8 mouse cellular contexts compared by ENCODE assay signal in genomic region chr5:125140832-125141524, GRCm38 (mm10). TPM values are rescaled to one million over a fixed set of nuclear protein-coding genes. Genes with fewer than 3 reads are reported as not detected.
DNase-seq lines count a peak whose midpoint lies in the region; ATAC-seq and TF ChIP-seq lines count a peak whose summit lies in the region.

No protein-coding gene starts in this region.

- H3K36me3 ChIP-seq in forebrain, embryonic 13.5 days (ENCODE audit: poor library complexity, severe bottlenecking), result no peaks in the 10 kb centered on the region
- no peaks in the 10 kb centered on the region for H3K36me3 ChIP-seq in heart, postnatal 0 days (replicated peaks; ENCODE audit: control insufficient read depth, insufficient read depth, low read length)
- no peaks in the 10 kb centered on the region for H3K36me3 ChIP-seq in liver, embryonic 14.5 days (replicated peaks; ENCODE audit: control insufficient read depth, insufficient read depth, low read depth)
- H3K36me3 ChIP-seq in stomach, postnatal 0 days (ENCODE audit: control insufficient read depth, insufficient read depth, low read length), result no peaks in the 10 kb centered on the region

- TF ChIP-seq CTCF in heart, postnatal 0 days (IDR thresholded peaks at IDR 0.05; ENCODE audit: low read depth), result no peak
- no peak for TF ChIP-seq CTCF in liver, embryonic 14.5 days (IDR thresholded peaks at IDR 0.05; ENCODE audit: low read depth)
- peak; percentile 18; the same call in 1 of the 2 replicates for TF ChIP-seq CTCF in stomach, postnatal 0 days (IDR thresholded peaks at IDR 0.05; ENCODE audit: low read depth)

- H3K4me1 ChIP-seq in forebrain, embryonic 13.5 days, result peaks cover 86% of the 10 kb centered on the region
- peaks cover 76% of the 10 kb centered on the region for H3K4me1 ChIP-seq in heart, postnatal 0 days (ENCODE audit: control insufficient read depth, insufficient read depth)
- H3K4me1 ChIP-seq in liver, embryonic 14.5 days (replicated peaks; ENCODE audit: control insufficient read depth in 2 of 2, insufficient read depth in 2 of 2, low read length in 1 of 2), result peaks cover 0 to 17% of the 10 kb centered on the region in 2 experiments; a peak in 2 of 4 replicates
- peaks cover 25% of the 10 kb centered on the region for H3K4me1 ChIP-seq in stomach, postnatal 0 days (replicated peaks; ENCODE audit: control insufficient read depth, insufficient read depth)

- DNase-seq in 416B (ENCODE audit: low read depth), result peak; percentile 95
- DNase-seq in c-Kit-positive CD71-negative TER-119-negative erythroid progenitor cells, embryonic 14.5 days (ENCODE audit: low read depth), result peak; percentile 42
- peak; percentile 98 for DNase-seq in heart, postnatal 0 days (ENCODE audit: low spot score)
- peak; percentile 100 for DNase-seq in kidney, postnatal 4 days
- DNase-seq in liver, embryonic 14.5 days (ENCODE audit: low read depth in 3 of 3, low spot score in 3 of 3), result peak in 1 of 3 experiments; percentile 30
- DNase-seq in neural tube, embryonic 10.5 days (ENCODE audit: extremely low spot score, low spot score), result peak; percentile 84
- peak; percentile 96 for DNase-seq in stomach, postnatal 0 days (ENCODE audit: low spot score)

- TF ChIP-seq EP300 in heart, postnatal 0 days (IDR thresholded peaks at IDR 0.05; ENCODE audit: low read depth), result no peak; the same call in 1 of the 2 replicates
- TF ChIP-seq EP300 in liver, embryonic 14.5 days (IDR thresholded peaks at IDR 0.05; ENCODE audit: low read depth), result no peak
- peak; percentile 95 for TF ChIP-seq EP300 in stomach, postnatal 0 days (optimal IDR thresholded peaks at IDR 0.05)

- no peaks in the 10 kb centered on the region for H3K27me3 ChIP-seq in forebrain, embryonic 13.5 days
- H3K27me3 ChIP-seq in heart, postnatal 0 days (ENCODE audit: control insufficient read depth, insufficient read depth, low read length), result no peaks in the 10 kb centered on the region
- no peaks in the 10 kb centered on the region for H3K27me3 ChIP-seq in liver, embryonic 14.5 days (ENCODE audit: control insufficient read depth, insufficient read depth, low read length)
- H3K27me3 ChIP-seq in stomach, postnatal 0 days (ENCODE audit: control insufficient read depth, insufficient read depth, low read length), result no peaks in the 10 kb centered on the region

- peak overlapping the region; percentile 30 for H3K4me3 ChIP-seq in forebrain, embryonic 13.5 days
- H3K4me3 ChIP-seq in heart, postnatal 0 days (ENCODE audit: low read depth, low read length), result peak overlapping the region; percentile 41
- no peak overlapping the region for H3K4me3 ChIP-seq in liver, embryonic 14.5 days (ENCODE audit: insufficient read depth in 1 of 2, low read depth in 2 of 2, low read length in 2 of 2)
- peak overlapping the region; percentile 43 for H3K4me3 ChIP-seq in stomach, postnatal 0 days (ENCODE audit: low read depth, low read length)

- 4% methylated on average over 27 of the region's 27 CpGs for WGBS in forebrain, embryonic 13.5 days
- 5% methylated on average over 27 of the region's 27 CpGs for WGBS in heart, postnatal 0 days
- 46% methylated on average over 27 of the region's 27 CpGs for whole genome bisulfite sequencing in liver, embryonic 14.5 days (ENCODE audit: insufficient replicate concordance)
- WGBS in stomach, postnatal 0 days, result under 1% methylated on average over 26 of the region's 27 CpGs

- H3K4me2 ChIP-seq in forebrain, embryonic 13.5 days, result peak overlapping the region; percentile 65
- H3K4me2 ChIP-seq in heart, postnatal 0 days (ENCODE audit: low read depth, low read length), result peak overlapping the region; percentile 64
- H3K4me2 ChIP-seq in liver, embryonic 14.5 days (ENCODE audit: low read depth), result no peak overlapping the region
- H3K4me2 ChIP-seq in stomach, postnatal 0 days (replicated peaks; ENCODE audit: low read depth), result peak overlapping the region; percentile 78

- peak overlapping the region; percentile 100 for H3K27ac ChIP-seq in forebrain, embryonic 13.5 days
- peak overlapping the region; percentile 98 for H3K27ac ChIP-seq in heart, postnatal 0 days (ENCODE audit: low read depth)
- H3K27ac ChIP-seq in liver, embryonic 14.5 days, result no peak overlapping the region
- H3K27ac ChIP-seq in stomach, postnatal 0 days (replicated peaks), result peak overlapping the region; percentile 98

- peak; percentile 81 for ATAC-seq in forebrain, embryonic 13.5 days
- ATAC-seq in heart, postnatal 0 days (ENCODE audit: insufficient read depth, low read depth), result peak; percentile 90
- peak; percentile 58 for ATAC-seq in liver, embryonic 14.5 days (ENCODE audit: insufficient read depth)
- ATAC-seq in stomach, postnatal 0 days (ENCODE audit: low FRiP score, low TSS enrichment), result peak; percentile 87

- H3K9me3 ChIP-seq in forebrain, embryonic 13.5 days (replicated peaks), result no peaks in the 10 kb centered on the region
- no peaks in the 10 kb centered on the region for H3K9me3 ChIP-seq in heart, postnatal 0 days (replicated peaks; ENCODE audit: control insufficient read depth, low read length)
- H3K9me3 ChIP-seq in liver, embryonic 14.5 days (ENCODE audit: control insufficient read depth, low read length), result no peaks in the 10 kb centered on the region
- H3K9me3 ChIP-seq in stomach, postnatal 0 days (ENCODE audit: control insufficient read depth, low read length), result no peaks in the 10 kb centered on the region

- peak overlapping the region; percentile 68 for H3K9ac ChIP-seq in forebrain, embryonic 13.5 days
- H3K9ac ChIP-seq in heart, postnatal 0 days (replicated peaks; ENCODE audit: low read depth, low read length), result peak overlapping the region; percentile 50
- H3K9ac ChIP-seq in liver, embryonic 14.5 days (replicated peaks), result no peak overlapping the region
- peak overlapping the region; percentile 69 for H3K9ac ChIP-seq in stomach, postnatal 0 days (ENCODE audit: low read length)

RNA-seq across cellular contexts. Expression of gene Ncor2, which starts 38.0 kb away (rescaled TPM):
- polyA plus RNA-seq in forebrain, embryonic 13.5 days (2015; fragmentation: Nextera tagmentation; extraction: Ambion mirVana), result 25.6 and 27.3 TPM in 2 replicates
- 21.6 and 73.8 TPM in 2 replicates for total RNA-seq in heart, postnatal 0 days (2014; rRNA removed; ENCODE audit: low replicate concordance)
- 14.3 and 15.5 TPM in 2 replicates for polyA plus RNA-seq in heart, postnatal 0 days (2015; fragmentation: Nextera tagmentation; extraction: Ambion mirVana)
- polyA plus RNA-seq in liver, embryonic 14.5 days (2012; rRNA removed), result 4.1 and 4.4 TPM in 2 replicates
- 3.2 and 3.5 TPM in 2 replicates for polyA plus RNA-seq in liver, embryonic 14.5 days (2014; fragmentation: Nextera tagmentation; extraction: Ambion mirVana)
- polyA plus RNA-seq in stomach, postnatal 0 days (2015; fragmentation: Nextera tagmentation; extraction: Ambion mirVana), result 11.1 and 12.1 TPM in 2 replicates

Comparison
In these comparisons a context has a peak if more than half of its experiments do, and no peak if none do; other contexts are left out.
1. H3K4me3 ChIP-seq: peak in forebrain, embryonic 13.5 days (single experiment), heart, postnatal 0 days (single experiment) and stomach, postnatal 0 days (single experiment); none in liver, embryonic 14.5 days (0 of 2).
2. Peak in every context shown above with its lines, with median percentiles within 50 percentile points of each other: ATAC-seq.